Comparison of ENCODE assay signal across 8 mouse cellular contexts in genomic region chr14:37355968-37356704, GRCm38 (mm10).
DNase-seq lines count a peak whose midpoint lies in the region; ATAC-seq lines count a peak whose summit lies in the region.

No protein-coding gene starts in this region.

- intact Hi-C loops in left cerebral cortex, postnatal 36 days (cut with DNase I): no loop called here

- no peak for ATAC-seq in heart, embryonic 11.5 days (replicated peaks; ENCODE audit: insufficient number of reproducible peaks, low FRiP score, low TSS enrichment)
- peak; percentile 85 for ATAC-seq in neural tube, embryonic 11.5 days (ENCODE audit: insufficient read depth, low FRiP score, low TSS enrichment)

- H3K4me2 ChIP-seq in heart, embryonic 11.5 days: no peak overlapping the region
- no peak overlapping the region for H3K4me2 ChIP-seq in neural tube, embryonic 11.5 days (ENCODE audit: low read depth)

- no peaks in the 10 kb centered on the region for H3K27me3 ChIP-seq in heart, embryonic 11.5 days (ENCODE audit: control insufficient read depth, insufficient read depth, low read length)
- no peaks in the 10 kb centered on the region for H3K27me3 ChIP-seq in neural tube, embryonic 11.5 days (ENCODE audit: control insufficient read depth, insufficient read depth, low read length)

- H3K27ac ChIP-seq in heart, embryonic 11.5 days (ENCODE audit: low read depth, low read length): no peak overlapping the region
- H3K27ac ChIP-seq in neural tube, embryonic 11.5 days (ENCODE audit: low read depth, low read length): no peak overlapping the region

- H3K4me1 ChIP-seq in heart, embryonic 11.5 days (ENCODE audit: control insufficient read depth, insufficient read depth, low read length): no peaks in the 10 kb centered on the region
- H3K4me1 ChIP-seq in neural tube, embryonic 11.5 days (ENCODE audit: control insufficient read depth, insufficient read depth, low read length): no peaks in the 10 kb centered on the region

- no peaks in the 10 kb centered on the region for H3K36me3 ChIP-seq in heart, embryonic 11.5 days (ENCODE audit: control insufficient read depth, insufficient read depth, low read length)
- H3K36me3 ChIP-seq in neural tube, embryonic 11.5 days (ENCODE audit: control insufficient read depth, insufficient read depth, low read length): no peaks in the 10 kb centered on the region

- peak; percentile 4 for DNase-seq in heart, adult 8-10 months (ENCODE audit: low spot score)
- DNase-seq in cerebellum, adult 9-11 months: peak; percentile 56
- peak; percentile 41 to 71 for DNase-seq in frontal cortex, postnatal 10 days (ENCODE audit: low spot score in 2 of 2)
- DNase-seq in kidney, adult 8-10 months: peak; percentile 11 to 64
- peak; percentile 81 to 83 for DNase-seq in left cerebral cortex, postnatal 36 days (ENCODE audit: low spot score in 2 of 2)
- peak; percentile 76 for DNase-seq in neural tube, embryonic 11.5 days (ENCODE audit: low spot score)
- DNase-seq in thymus, postnatal 25 days: peak; percentile 3

- H3K9ac ChIP-seq in heart, embryonic 11.5 days (ENCODE audit: low read depth, low read length): no peak overlapping the region
- no peak overlapping the region for H3K9ac ChIP-seq in neural tube, embryonic 11.5 days (ENCODE audit: low read length)

- no peak overlapping the region for H3K4me3 ChIP-seq in heart, embryonic 11.5 days (ENCODE audit: low read depth, low read length)
- no peak overlapping the region for H3K4me3 ChIP-seq in neural tube, embryonic 11.5 days (ENCODE audit: low read depth, low read length)

- H3K9me3 ChIP-seq in heart, embryonic 11.5 days (replicated peaks; ENCODE audit: control insufficient read depth, low read length): no peaks in the 10 kb centered on the region
- H3K9me3 ChIP-seq in neural tube, embryonic 11.5 days (ENCODE audit: control insufficient read depth, low read length): no peaks in the 10 kb centered on the region

- 44% methylated on average over 9 of the region's 9 CpGs for WGBS in heart, embryonic 11.5 days (ENCODE audit: insufficient replicate concordance)
- WGBS in neural tube, embryonic 11.5 days: 45% methylated on average over 9 of the region's 9 CpGs

Comparison
In these comparisons a context has a peak if more than half of its experiments do, and no peak if none do; other contexts are left out.
1. DNase-seq: peak in every context shown above with its lines; median percentile 82 in left cerebral cortex, postnatal 36 days; 76 in neural tube, embryonic 11.5 days; 56 in cerebellum, adult 9-11 months; 56 in frontal cortex, postnatal 10 days; 38 in kidney, adult 8-10 months; 4 in heart, adult 8-10 months; 3 in thymus, postnatal 25 days.